Mouse (Mus musculus): ENCODE data around the gene Ankrd44. TPM values are rescaled to one million over a fixed set of nuclear protein-coding genes. Genes with fewer than 3 reads are reported as not detected.

Ankrd44 gene
- polyA plus RNA-seq, 1 experiment from 2014 or later = 16.7 TPM

GRCm38 (mm10) chr1:54916456-54916855 is 9.7 kb downstream of the Ankrd44 start:
- H3K36me3 ChIP-seq = no peaks in the 10 kb centered on the region
- H3K9me3 ChIP-seq = no peaks in the 10 kb centered on the region
- H3K4me2 ChIP-seq = no peak overlapping the region
- H3K27me3 ChIP-seq = no peaks in the 10 kb centered on the region
- peaks cover 9% of the 10 kb centered on the region for H3K4me1 ChIP-seq (replicated peaks)
- WGBS = 88% methylated on average over 4 of the region's 4 CpGs
- H3K4me3 ChIP-seq = no peak overlapping the region
- ATAC-seq (ENCODE audit: low read depth) = no peak
- H3K9ac ChIP-seq = no peak overlapping the region
- no peak overlapping the region for H3K27ac ChIP-seq (replicated peaks)

- Histone ChIP-seq H3K27ac (replicated peaks) (no peak overlapping the region), H3K9me3 (no peaks in the 10 kb centered on the region), H3K4me1 (replicated peaks) (peaks cover 17% of the 10 kb centered on the region), H3K27me3 (no peaks in the 10 kb centered on the region), H3K36me3 (no peaks in the 10 kb centered on the region), H3K9ac (no peak overlapping the region), H3K4me3 (no peak overlapping the region), H3K4me2 (no peak overlapping the region)
- 38% methylated on average over 9 of the region's 9 CpGs for WGBS
- ATAC-seq (ENCODE audit: low read depth) = no peak
These were observed 11.8 kb downstream of the Ankrd44 start for GRCm38 (mm10) chr1:54914387-54914786.

DNA sequence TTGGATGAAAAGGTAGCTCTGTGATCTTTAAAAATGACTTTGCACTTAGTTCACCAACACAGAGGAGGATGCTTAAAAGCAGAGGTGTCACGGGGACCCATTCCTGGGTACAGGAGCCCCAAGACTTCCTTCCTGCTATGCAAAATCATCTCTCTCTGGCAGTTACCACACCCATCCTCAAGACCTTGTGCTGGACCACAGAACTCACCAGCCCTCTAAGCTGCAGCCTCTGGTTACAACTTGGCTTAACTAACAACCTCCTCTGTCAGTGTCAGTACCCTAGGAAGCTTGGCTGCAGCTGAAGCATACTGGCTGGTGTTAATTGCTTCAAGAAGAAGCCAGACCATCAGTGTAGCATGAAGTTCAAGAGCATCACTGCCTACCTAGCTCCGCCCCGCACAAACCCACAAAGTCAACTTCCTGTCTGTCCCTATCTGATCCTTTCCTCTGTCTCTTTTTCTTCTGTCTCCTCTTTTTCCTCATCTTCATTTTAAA is 12.8 kb downstream of the Ankrd44 start:
- Histone ChIP-seq H3K4me1 (replicated peaks) (peaks cover 23% of the 10 kb centered on the region), H3K27ac (replicated peaks) (no peak overlapping the region)

GRCm38 (mm10) chr1:54913063-54913335 is 13.2 kb downstream of the Ankrd44 start:
- Histone ChIP-seq H3K4me3 (no peak overlapping the region), H3K9ac (no peak overlapping the region), H3K27ac (replicated peaks) (no peak overlapping the region), H3K9me3 (no peaks in the 10 kb centered on the region), H3K36me3 (no peaks in the 10 kb centered on the region), H3K27me3 (no peaks in the 10 kb centered on the region), H3K4me2 (no peak overlapping the region), H3K4me1 (replicated peaks) (peaks cover 23% of the 10 kb centered on the region)
- ATAC-seq (ENCODE audit: low read depth) = no peak

More for the DNA sequence above, 12.8 kb downstream of the Ankrd44 start:
- no peak overlapping the region for H3K9ac ChIP-seq
- no peak overlapping the region for H3K4me2 ChIP-seq
- 85% methylated on average over 3 of the region's 3 CpGs for WGBS
- H3K9me3 ChIP-seq = no peaks in the 10 kb centered on the region
- no peaks in the 10 kb centered on the region for H3K36me3 ChIP-seq
- H3K4me3 ChIP-seq = no peak overlapping the region
- H3K27me3 ChIP-seq = no peaks in the 10 kb centered on the region
- ATAC-seq (ENCODE audit: low read depth) = no peak

DNA sequence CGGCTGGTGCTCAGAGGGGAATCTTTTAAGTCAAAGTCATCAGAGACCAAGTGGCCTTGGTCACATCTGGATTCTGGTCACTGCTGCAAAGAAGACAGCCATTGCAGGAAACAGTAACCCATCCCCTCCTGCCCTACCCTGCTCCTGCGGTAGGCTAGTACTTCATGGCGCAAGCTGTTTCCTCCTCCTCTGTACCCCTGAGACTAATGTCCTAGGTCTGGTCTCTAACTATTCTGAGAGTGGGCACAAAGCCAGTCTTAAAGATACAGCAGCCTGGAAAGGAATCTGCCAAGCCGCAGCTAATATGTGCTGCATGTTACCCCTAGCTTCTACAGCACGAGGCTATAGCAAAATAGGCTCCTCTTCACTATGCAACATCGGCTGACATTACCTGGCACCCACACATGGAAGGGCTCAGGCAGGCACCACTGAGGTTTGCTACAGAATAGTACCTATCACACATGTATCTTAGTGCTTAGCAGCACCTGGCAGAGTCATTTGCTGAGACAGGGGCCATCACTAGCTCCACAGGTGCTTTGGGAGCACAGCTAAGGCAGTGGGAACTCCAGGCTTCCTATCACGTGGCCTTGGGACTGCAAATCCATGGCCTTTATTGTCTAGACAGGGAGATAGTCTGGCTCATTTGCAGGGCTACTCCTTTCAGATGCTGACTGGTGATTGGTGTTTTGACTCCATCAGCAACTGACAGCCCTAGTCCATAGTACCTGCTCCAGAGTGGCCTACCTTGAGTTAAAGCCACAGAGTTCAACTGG is 13.7 kb downstream of the Ankrd44 start:
- no peaks in the 10 kb centered on the region for H3K27me3 ChIP-seq

GRCm38 (mm10) chr1:54911256-54911610 is 15.0 kb downstream of the Ankrd44 start:
- no peak for ATAC-seq (ENCODE audit: low read depth)
- WGBS = 88% methylated on average over 1 of the region's 1 CpGs
- H3K4me1 ChIP-seq (replicated peaks) = peaks cover 36% of the 10 kb centered on the region
- H3K4me2 ChIP-seq = no peak overlapping the region
- H3K36me3 ChIP-seq = no peaks in the 10 kb centered on the region
- no peak overlapping the region for H3K9ac ChIP-seq
- no peaks in the 10 kb centered on the region for H3K9me3 ChIP-seq
- no peak overlapping the region for H3K27ac ChIP-seq (replicated peaks)
- H3K4me3 ChIP-seq = no peak overlapping the region
- no peaks in the 10 kb centered on the region for H3K27me3 ChIP-seq

More for the DNA sequence above, 13.7 kb downstream of the Ankrd44 start:
- Histone ChIP-seq H3K9me3 (no peaks in the 10 kb centered on the region), H3K4me3 (no peak overlapping the region), H3K4me1 (replicated peaks) (peaks cover 24% of the 10 kb centered on the region), H3K36me3 (no peaks in the 10 kb centered on the region), H3K27ac (replicated peaks) (no peak overlapping the region), H3K4me2 (no peak overlapping the region), H3K9ac (no peak overlapping the region)
- WGBS = 72% methylated on average over 7 of the region's 7 CpGs
- no peak for ATAC-seq (ENCODE audit: low read depth)

- Histone ChIP-seq H3K4me2 (no peak overlapping the region), H3K27ac (replicated peaks) (no peak overlapping the region), H3K4me1 (replicated peaks) (peaks cover 39% of the 10 kb centered on the region), H3K36me3 (no peaks in the 10 kb centered on the region), H3K9ac (no peak overlapping the region), H3K4me3 (no peak overlapping the region), H3K9me3 (no peaks in the 10 kb centered on the region), H3K27me3 (no peaks in the 10 kb centered on the region)
- WGBS = 77% methylated on average over 5 of the region's 5 CpGs
- no peak for ATAC-seq (ENCODE audit: low read depth)
These were observed 15.5 kb downstream of the Ankrd44 start for GRCm38 (mm10) chr1:54910489-54911255.

- no peak overlapping the region for H3K27ac ChIP-seq (replicated peaks)
- H3K36me3 ChIP-seq = no peaks in the 10 kb centered on the region
- no peak for ATAC-seq (ENCODE audit: low read depth)
- H3K27me3 ChIP-seq = no peaks in the 10 kb centered on the region
- WGBS = 82% methylated on average over 3 of the region's 3 CpGs
- H3K4me1 ChIP-seq (replicated peaks) = peaks cover 39% of the 10 kb centered on the region
- no peak overlapping the region for H3K4me3 ChIP-seq
- no peak overlapping the region for H3K4me2 ChIP-seq
- H3K9me3 ChIP-seq = no peaks in the 10 kb centered on the region
- no peak overlapping the region for H3K9ac ChIP-seq
These were observed 17.4 kb downstream of the Ankrd44 start for GRCm38 (mm10) chr1:54908786-54909185.

DNA sequence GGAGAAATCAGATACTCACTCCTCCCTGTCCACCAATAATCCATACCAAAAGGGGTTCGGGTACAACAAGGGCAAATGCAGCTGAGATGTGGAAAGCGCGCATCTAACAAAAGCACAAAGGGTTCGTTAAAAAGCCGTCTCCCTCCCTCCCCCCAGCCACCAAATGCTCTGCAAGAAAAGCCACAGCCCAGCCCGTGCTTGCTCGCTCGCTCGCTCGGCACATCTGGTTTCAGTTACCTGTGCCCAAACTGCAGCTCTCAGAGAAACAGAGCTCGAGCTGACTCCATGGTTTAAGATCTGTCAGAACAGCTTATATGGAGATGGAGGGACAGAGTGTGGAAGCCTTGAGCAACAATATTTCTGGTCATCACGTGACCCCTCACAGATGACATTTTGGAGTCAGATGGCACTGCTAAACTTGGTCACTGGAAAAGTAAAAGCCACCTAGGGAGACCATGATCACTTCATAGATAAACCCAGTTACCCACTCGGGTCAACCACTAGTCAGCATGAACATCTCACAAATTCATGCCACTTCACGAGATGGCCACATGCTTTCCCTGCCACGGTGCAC is 19.0 kb downstream of the Ankrd44 start:
- Histone ChIP-seq H3K36me3 (no peaks in the 10 kb centered on the region), H3K4me1 (replicated peaks) (peaks cover 31% of the 10 kb centered on the region), H3K9me3 (no peaks in the 10 kb centered on the region), H3K27ac (replicated peaks) (peak overlapping the region; percentile 61; the same call in 1 of the 2 replicates), H3K4me2 (0 out of 2 replicates have a peak overlapping the region, but pooled peaks have one; percentile 3), H3K27me3 (no peaks in the 10 kb centered on the region), H3K4me3 (no peak overlapping the region), H3K9ac (no peak overlapping the region)
- 59% methylated on average over 15 of the region's 15 CpGs for WGBS
- ATAC-seq (ENCODE audit: low read depth) = no peak

DNA sequence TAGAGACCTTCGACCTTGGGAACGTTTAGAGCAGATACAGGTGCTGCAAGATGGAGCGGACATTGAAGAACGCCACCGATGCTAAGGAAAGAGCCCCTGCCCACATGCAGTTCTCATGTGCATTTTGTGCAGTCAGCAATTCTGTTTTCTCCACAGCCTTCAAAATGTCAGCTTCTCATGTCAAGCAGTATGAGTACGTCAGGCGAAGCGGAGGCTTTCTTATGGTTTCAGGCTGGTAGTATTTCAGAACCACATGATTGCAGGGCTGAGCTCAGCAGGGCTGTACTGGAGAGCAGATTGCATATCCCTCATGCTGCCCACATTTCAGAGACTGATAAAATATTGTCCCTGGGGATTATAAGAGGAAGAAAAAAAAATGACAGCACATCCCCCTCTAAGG is 19.9 kb downstream of the Ankrd44 start:
- H3K27ac ChIP-seq (replicated peaks) = peak overlapping the region; percentile 61
- ATAC-seq (ENCODE audit: low read depth) = peak; percentile 43; the same call in 1 of the 2 replicates
- no peak overlapping the region for H3K4me2 ChIP-seq
- H3K9me3 ChIP-seq = no peaks in the 10 kb centered on the region
- H3K4me1 ChIP-seq (replicated peaks) = peaks cover 30% of the 10 kb centered on the region
- no peaks in the 10 kb centered on the region for H3K36me3 ChIP-seq
- no peaks in the 10 kb centered on the region for H3K27me3 ChIP-seq
- H3K4me3 ChIP-seq = no peak overlapping the region
- 70% methylated on average over 8 of the region's 8 CpGs for WGBS
- no peak overlapping the region for H3K9ac ChIP-seq

DNA sequence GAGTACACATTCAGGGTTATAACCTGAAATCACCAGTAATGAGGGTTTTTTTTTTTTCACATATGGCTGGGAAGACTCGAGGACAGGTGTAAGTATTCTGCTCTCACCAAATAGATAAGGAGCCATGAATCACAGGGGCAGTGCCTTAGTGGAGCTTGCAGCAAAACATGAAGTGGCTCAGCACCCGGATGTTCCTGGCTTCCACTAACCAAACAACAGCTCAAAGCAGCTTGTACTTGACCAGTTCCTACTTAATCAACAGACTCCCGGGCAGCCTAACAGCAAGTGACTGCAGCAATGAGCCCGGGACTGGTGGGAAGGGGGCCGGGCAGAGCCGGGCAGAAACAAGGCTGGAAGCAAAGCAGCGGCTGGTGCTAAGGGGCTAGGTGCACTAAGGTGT is 20.6 kb downstream of the Ankrd44 start:
- Histone ChIP-seq H3K27me3 (no peaks in the 10 kb centered on the region), H3K9ac (no peak overlapping the region), H3K27ac (replicated peaks) (no peak overlapping the region), H3K36me3 (no peaks in the 10 kb centered on the region), H3K4me3 (no peak overlapping the region), H3K9me3 (no peaks in the 10 kb centered on the region), H3K4me1 (replicated peaks) (peaks cover 33% of the 10 kb centered on the region), H3K4me2 (no peak overlapping the region)
- ATAC-seq (ENCODE audit: low read depth) = no peak
- WGBS = 80% methylated on average over 7 of the region's 7 CpGs

GRCm38 (mm10) chr1:54904165-54904564 is 22.0 kb downstream of the Ankrd44 start:
- no peak overlapping the region for H3K27ac ChIP-seq (replicated peaks)
- no peak overlapping the region for H3K9ac ChIP-seq
- no peaks in the 10 kb centered on the region for H3K9me3 ChIP-seq
- no peaks in the 10 kb centered on the region for H3K27me3 ChIP-seq
- no peak overlapping the region for H3K4me3 ChIP-seq
- 77% methylated on average over 2 of the region's 2 CpGs for WGBS
- ATAC-seq (ENCODE audit: low read depth) = no peak
- no peak overlapping the region for H3K4me2 ChIP-seq
- peaks cover 32% of the 10 kb centered on the region for H3K4me1 ChIP-seq (replicated peaks)
- no peaks in the 10 kb centered on the region for H3K36me3 ChIP-seq

All from neural tube, embryonic 13.5 days (tissue).